Mouse (Mus musculus) heart, postnatal 0 days (tissue): ENCODE data around the gene Nkain2. TPM values are rescaled to one million over a fixed set of nuclear protein-coding genes. Genes with fewer than 3 reads are reported as not detected.
"Not testable (repeated sequence)": the region's sequence is repeated elsewhere in the genome, so short reads cannot be mapped to it uniquely, and the experiment has no call there.

Source experiments
- ATAC-seq: fragments of 200-750 bp; cut with Nextera tagmentation; 2 replicates; pipeline ENCODE4 v1.8.0; 2017; ENCODE audit warnings: low read depth, moderate number of reproducible peaks, moderate library complexity; ENCODE audit not compliant: insufficient read depth
- DNase-seq: peaks from one replicate; pipeline ENCODE4 v3.0.0-alpha.2; 2016; ENCODE audit warnings: low spot score
- H3K27ac ChIP-seq: fragments of 300-500 bp; sonication (generic); 2 replicates; pipeline ENCODE4 v1.5.1; 2014; ENCODE audit warnings: low read depth, mild to moderate bottlenecking
- H3K27me3 ChIP-seq: fragments of 300-500 bp; sonication (generic); 2 replicates; pipeline ENCODE4 v1.6.1; 2014; ENCODE audit warnings: low read length, mixed read lengths; ENCODE audit not compliant: control insufficient read depth, insufficient read depth
- H3K36me3 ChIP-seq: fragments of 300-500 bp; sonication (generic); replicated peaks from 2 replicates; pipeline ENCODE4 v1.6.1; 2014; ENCODE audit warnings: low read length, mixed read lengths; ENCODE audit not compliant: control insufficient read depth, insufficient read depth
- H3K4me1 ChIP-seq: fragments of 300-500 bp; sonication (generic); 2 replicates; pipeline ENCODE4 v1.6.1; 2014; ENCODE audit warnings: antibody characterized with exemption; ENCODE audit not compliant: control insufficient read depth, insufficient read depth
- H3K4me2 ChIP-seq: fragments of 300-500 bp; sonication (generic); 2 replicates; pipeline ENCODE4 v1.6.1; 2014; ENCODE audit warnings: low read depth, mild to moderate bottlenecking, low read length, moderate library complexity
- H3K4me3 ChIP-seq: fragments of 300-500 bp; sonication (generic); 2 replicates; pipeline ENCODE4 v1.5.1; 2014; ENCODE audit warnings: low read depth, low read length
- H3K9ac ChIP-seq: fragments of 300-500 bp; sonication (generic); replicated peaks from 2 replicates; pipeline ENCODE4 v1.6.1; 2014; ENCODE audit warnings: low read depth, low read length, mixed read lengths
- H3K9me3 ChIP-seq: fragments of 300-500 bp; sonication (generic); replicated peaks from 2 replicates; pipeline ENCODE4 v1.6.1; 2016; ENCODE audit warnings: low read length; ENCODE audit not compliant: control insufficient read depth
- CTCF ChIP-seq: IDR thresholded peaks from 2 replicates; pipeline ENCODE4 v1.5.1; 2016; ENCODE audit warnings: antibody characterized with exemption, control low read depth, low read depth
- EP300 ChIP-seq: IDR thresholded peaks from 2 replicates; pipeline ENCODE4 v1.6.1; 2016; ENCODE audit warnings: antibody characterized with exemption, low read depth
- WGBS: fragments of 180-500 bp; shearing (Covaris S2); extraction: QIAGEN DNeasy Blood & Tissue Kit; methylation state at CpG from one replicate; pipeline ENCODE4 v1.1.7; 2014; 5-methylcytosine and 5-hydroxymethylcytosine counted together
- polyA plus RNA-seq: library from polyadenylated mRNA; unstranded; fragments of >200 nt; fragmentation: Nextera tagmentation; extraction: Ambion mirVana; gene quantifications from 2 replicates; pipeline ENCODE4 v1.2.1, GENCODE M21; 2015
- total RNA-seq: library from RNA; depleted of rRNA; stranded (reverse); fragments of >200 nt; gene quantifications from 2 replicates; pipeline ENCODE4 v1.2.3, GENCODE M21; 2014; ENCODE audit warnings: low replicate concordance

Nkain2 gene
- total and polyA plus RNA-seq, 2 experiments from 2014 or later = 0.29 to 0.95 TPM

GRCm38 (mm10) chr10:31978387-31978786, 911.9 kb downstream of the Nkain2 start:
- no peaks in the 10 kb centered on the region for H3K9me3 ChIP-seq
- H3K9ac ChIP-seq = no peak overlapping the region
- no peak overlapping the region for H3K4me2 ChIP-seq
- DNase-seq (no peak), ATAC-seq (no peak)
- no peak overlapping the region for H3K27ac ChIP-seq
- H3K4me3 ChIP-seq = no peak overlapping the region
- no peaks in the 10 kb centered on the region for H3K4me1 ChIP-seq
- TF ChIP-seq CTCF = no peak
- TF ChIP-seq EP300 = no peak
- no peaks in the 10 kb centered on the region for H3K36me3 ChIP-seq
- no peaks in the 10 kb centered on the region for H3K27me3 ChIP-seq

- no peak overlapping the region for H3K4me2 ChIP-seq
- H3K9me3 ChIP-seq = no peaks in the 10 kb centered on the region
- H3K9ac ChIP-seq = no peak overlapping the region
- no peak for TF ChIP-seq EP300
- TF ChIP-seq CTCF = no peak
- ATAC-seq (no peak), DNase-seq (no peak)
- no peak overlapping the region for H3K4me3 ChIP-seq
- no peaks in the 10 kb centered on the region for H3K36me3 ChIP-seq
- WGBS = 79% methylated on average over 2 of the region's 2 CpGs
- no peaks in the 10 kb centered on the region for H3K4me1 ChIP-seq
- no peak overlapping the region for H3K27ac ChIP-seq
- no peaks in the 10 kb centered on the region for H3K27me3 ChIP-seq
These were observed 943.0 kb downstream of the Nkain2 start for GRCm38 (mm10) chr10:31947178-31947726.

GRCm38 (mm10) chr10:31931961-31932360, 958.3 kb downstream of the Nkain2 start:
- Histone ChIP-seq H3K4me3 (no peak overlapping the region), H3K36me3 (no peaks in the 10 kb centered on the region), H3K4me2 (no peak overlapping the region), H3K27ac (no peak overlapping the region), H3K27me3 (no peaks in the 10 kb centered on the region), H3K9ac (no peak overlapping the region), H3K9me3 (no peaks in the 10 kb centered on the region), H3K4me1 (no peaks in the 10 kb centered on the region)
- 81% methylated on average over 2 of the region's 2 CpGs for WGBS
- TF ChIP-seq EP300 (no peak), CTCF (no peak)
- DNase-seq (no peak), ATAC-seq (no peak)

- Histone ChIP-seq H3K4me2 (no peak overlapping the region), H3K4me1 (no peaks in the 10 kb centered on the region), H3K4me3 (no peak overlapping the region), H3K36me3 (no peaks in the 10 kb centered on the region), H3K27me3 (no peaks in the 10 kb centered on the region), H3K9ac (no peak overlapping the region), H3K9me3 (no peaks in the 10 kb centered on the region), H3K27ac (no peak overlapping the region)
- TF ChIP-seq EP300 (no peak), CTCF (no peak)
- no peak for DNase-seq
- 64% methylated on average over 5 of the region's 5 CpGs for WGBS
- no peak for ATAC-seq
These were observed 962.6 kb downstream of the Nkain2 start for GRCm38 (mm10) chr10:31927657-31928056.

- not testable (repeated sequence) for H3K4me2 ChIP-seq, H3K9ac ChIP-seq, H3K4me1 ChIP-seq, H3K9me3 ChIP-seq, DNase-seq, H3K27me3 ChIP-seq, ATAC-seq, H3K36me3 ChIP-seq, H3K4me3 ChIP-seq, H3K27ac ChIP-seq
- WGBS = 74% methylated on average over 3 of the region's 3 CpGs
These were observed 969.4 kb downstream of the Nkain2 start for GRCm38 (mm10) chr10:31920901-31921300.

GRCm38 (mm10) chr10:31907488-31907887, 982.8 kb downstream of the Nkain2 start:
- Histone ChIP-seq H3K9ac (no peak overlapping the region), H3K4me1 (no peaks in the 10 kb centered on the region), H3K27ac (no peak overlapping the region), H3K36me3 (no peaks in the 10 kb centered on the region), H3K4me2 (no peak overlapping the region), H3K4me3 (no peak overlapping the region), H3K9me3 (no peaks in the 10 kb centered on the region), H3K27me3 (no peaks in the 10 kb centered on the region)
- WGBS = 69% methylated on average over 3 of the region's 3 CpGs
- no peak for TF ChIP-seq CTCF
- no peak for TF ChIP-seq EP300
- no peak for ATAC-seq
- DNase-seq = no peak
